Mouse (Mus musculus) neutrophil, adult 5-6 weeks (primary cell): Measurements from ENCODE around the gene Myt1. TPM values are rescaled to one million over a fixed set of nuclear protein-coding genes. Genes with fewer than 3 reads are reported as not detected.
A peak's percentile ranks its signal among the peaks of the same experiment; 100 is the strongest.
"Not testable (repeated sequence)": the region's sequence is repeated elsewhere in the genome, so short reads cannot be mapped to it uniquely, and the experiment has no call there.

ENCODE experiments used
- ATAC-seq: fragments of 151-379, 151-347 bp; 2 replicates; pipeline ENCODE4 v1.8.0; 2017; ENCODE audit warnings: mild to moderate bottlenecking, moderate TSS enrichment; ENCODE audit not compliant: insufficient number of reproducible peaks, poor library complexity, low FRiP score, severe bottlenecking; ENCODE audit errors: extremely low read depth
- total RNA-seq: library from RNA; stranded (forward); fragments of 200-1000 nt; gene quantifications from 2 replicates; pipeline ENCODE4 v1.2.3, GENCODE M21; 2017

Myt1 gene
- total RNA-seq, 1 experiment from 2014 or later: 0.58 TPM

DNA sequence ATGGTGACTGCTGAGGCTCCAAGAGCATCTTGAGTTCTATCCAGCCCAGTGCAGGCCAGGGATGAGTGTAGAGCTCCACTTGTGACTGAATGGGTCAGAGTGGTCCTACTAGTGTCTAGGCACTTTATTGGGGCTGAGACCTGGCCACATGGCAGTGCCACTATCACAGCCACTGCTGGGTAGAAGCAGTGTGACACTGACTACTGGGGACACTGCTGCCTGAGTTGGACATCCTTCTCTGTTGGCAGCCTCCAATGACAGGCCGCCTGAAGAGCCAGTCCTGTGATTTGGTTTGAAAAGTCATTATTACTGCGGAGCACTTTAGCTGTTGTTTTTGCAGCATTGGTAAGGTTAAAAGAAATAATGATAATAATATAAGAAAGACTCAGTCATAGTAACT, 10.1 kb downstream of the Myt1 start:
- ATAC-seq: no peak

GRCm38 (mm10) chr2:181775786-181776185, 12.7 kb downstream of the Myt1 start:
- ATAC-seq: no peak

DNA sequence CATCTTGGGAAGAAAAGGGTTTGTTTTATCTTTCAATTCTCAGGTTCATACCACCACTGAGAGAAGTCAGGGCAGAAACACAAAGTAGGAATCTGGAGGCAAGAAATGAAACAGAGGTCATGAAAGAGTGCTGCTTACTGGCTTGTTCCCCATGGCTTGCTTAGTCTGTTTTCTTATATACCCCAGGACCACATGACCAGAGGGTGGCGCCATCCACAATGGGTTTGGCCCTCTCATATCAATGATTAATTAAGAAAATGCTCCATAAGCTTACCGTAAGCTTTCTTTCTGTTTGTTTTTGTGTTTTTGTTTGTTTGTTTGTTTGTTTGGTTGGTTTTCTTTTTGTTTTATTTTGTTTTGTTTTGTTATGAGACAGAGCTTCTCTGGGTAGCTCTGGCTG, 14.6 kb downstream of the Myt1 start:
- ATAC-seq: no peak

DNA sequence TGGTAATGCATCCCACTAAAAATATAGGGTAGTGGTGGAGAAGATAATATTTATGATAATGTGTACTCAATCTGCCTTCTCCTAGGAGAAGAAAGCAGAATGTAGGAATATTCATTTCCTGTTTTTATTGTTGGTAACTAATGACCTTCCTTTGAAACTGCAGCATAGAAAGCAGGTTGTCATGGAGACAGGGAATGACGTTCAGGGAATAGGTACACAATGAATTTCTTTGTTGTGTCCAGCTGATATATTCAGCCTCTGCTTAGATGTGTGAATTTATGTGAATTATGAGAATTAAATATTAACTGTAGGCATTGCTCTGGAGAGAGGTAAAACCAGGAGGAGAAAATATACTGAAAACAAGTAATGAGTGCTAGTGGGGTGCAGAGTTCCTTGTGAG, 18.3 kb downstream of the Myt1 start:
- no peak for ATAC-seq

DNA sequence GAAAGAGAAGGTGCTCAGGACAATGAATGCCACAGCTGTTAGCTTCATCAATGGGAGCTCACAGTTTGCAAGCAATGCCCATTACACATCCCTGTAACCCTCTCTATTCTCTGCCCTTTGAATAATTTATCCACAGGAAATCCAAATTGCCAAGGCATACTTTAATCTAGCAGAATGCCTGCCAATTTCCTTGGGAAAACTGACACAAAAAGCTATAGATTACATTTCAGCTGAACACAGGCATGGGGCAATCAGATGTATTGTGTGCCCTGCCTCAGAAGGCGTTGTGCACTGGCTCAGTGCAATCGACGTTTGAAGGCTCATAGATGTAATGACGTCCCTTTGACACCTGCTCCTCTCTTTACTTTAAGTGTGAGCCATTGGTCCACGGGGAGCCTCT, 24.7 kb downstream of the Myt1 start:
- no peak for ATAC-seq

- no peak for ATAC-seq
Measured at GRCm38 (mm10) chr2:181789396-181789795, 26.3 kb downstream of the Myt1 start.

DNA sequence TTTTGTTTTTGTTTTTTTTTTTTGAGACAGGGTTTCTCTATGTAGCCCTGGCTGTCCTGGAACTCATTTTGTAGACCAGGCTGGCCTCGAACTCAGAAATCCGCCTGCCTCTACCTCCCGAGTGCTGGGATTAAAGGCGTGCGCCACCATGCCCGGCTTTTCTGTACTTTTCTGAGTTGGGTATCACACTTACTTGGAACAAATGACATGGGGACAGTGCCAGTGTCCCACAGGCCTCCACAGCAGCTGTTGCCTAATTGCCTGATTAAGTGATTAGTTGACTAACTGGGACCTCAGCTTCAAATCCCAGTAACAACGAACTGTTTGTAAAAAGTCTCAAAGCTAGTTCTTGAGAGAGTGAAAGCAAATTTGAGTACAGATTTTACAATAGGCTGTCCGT, 30.1 kb downstream of the Myt1 start:
- ATAC-seq: not testable (repeated sequence)

DNA sequence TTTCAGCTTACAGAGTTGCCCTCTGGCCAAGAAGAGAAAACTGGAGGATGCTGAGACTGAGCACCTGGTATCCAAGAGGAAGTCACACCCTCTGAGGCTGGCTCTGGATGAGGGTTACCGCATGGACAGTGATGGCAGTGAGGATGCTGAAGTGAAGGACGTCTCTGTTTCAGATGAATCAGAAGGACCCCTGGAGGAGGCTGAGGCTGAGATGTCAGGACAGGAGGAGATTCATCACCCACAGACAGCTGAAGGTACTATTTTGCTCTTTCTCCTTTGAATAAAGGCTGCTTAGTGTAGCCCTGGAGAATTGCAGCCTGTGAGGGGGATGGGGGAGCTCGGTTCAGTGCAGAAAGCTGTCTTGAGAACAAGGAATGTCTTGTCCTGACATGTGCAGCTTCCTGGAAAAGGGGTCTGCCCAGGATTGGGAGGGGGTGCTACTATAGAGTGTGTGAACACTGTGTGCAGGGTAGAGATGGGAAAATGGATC, 32.6 kb downstream of the Myt1 start:
- no peak for ATAC-seq

DNA sequence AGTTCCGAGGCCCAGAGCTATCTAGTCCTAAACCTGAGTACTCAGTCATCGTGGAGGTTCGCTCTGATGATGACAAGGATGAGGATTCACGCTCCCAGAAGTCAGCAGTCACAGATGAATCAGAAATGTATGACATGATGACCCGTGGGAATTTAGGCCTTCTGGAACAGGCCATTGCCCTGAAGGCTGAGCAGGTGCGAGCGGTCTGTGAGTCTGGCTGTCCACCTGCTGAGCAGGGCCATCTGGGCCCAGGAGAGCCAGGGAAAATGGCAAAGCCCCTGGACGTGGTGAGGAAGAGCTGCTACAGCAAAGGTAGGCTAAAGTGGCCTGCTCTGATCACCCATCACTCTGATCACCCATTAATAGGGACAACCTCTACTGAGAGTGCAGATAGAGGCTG, 34.5 kb downstream of the Myt1 start:
- no peak for ATAC-seq

DNA sequence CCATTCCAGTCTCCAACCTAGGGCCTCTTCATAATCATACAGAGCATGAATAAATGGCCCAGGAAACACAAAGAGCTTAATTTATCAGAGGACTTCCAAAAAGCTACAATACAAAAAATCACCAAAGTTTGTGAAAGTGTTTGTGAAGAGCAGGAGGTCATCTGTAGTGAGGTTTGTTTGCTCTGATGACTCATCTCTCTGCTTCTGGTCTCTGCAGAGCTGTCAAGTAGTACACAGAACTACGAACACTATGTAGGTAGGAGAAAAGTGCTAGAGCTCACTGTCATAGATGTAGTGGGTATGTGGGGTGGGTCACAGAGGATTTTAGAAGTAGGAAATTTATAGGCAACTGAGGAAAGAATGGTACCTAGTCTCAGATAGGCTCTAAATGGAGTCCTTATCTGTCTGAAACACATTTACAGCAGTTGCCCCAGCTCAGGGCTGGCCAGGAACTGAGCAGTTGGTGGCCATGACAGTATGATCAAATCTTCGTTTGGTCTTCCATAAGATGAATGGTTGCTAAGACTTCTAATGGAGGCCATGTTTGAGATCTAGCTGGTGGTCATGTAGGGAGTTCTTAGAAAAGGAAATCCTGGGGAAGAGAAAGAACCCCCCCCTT, 66.0 kb downstream of the Myt1 start:
- no peak for ATAC-seq

- ATAC-seq: no peak
Measured at GRCm38 (mm10) chr2:181832745-181833144, 69.6 kb downstream of the Myt1 start.

- ATAC-seq: peak; percentile 95
Measured at GRCm38 (mm10) chr2:181837372-181838292, 74.5 kb downstream of the Myt1 start, which contains the start of gene Pcmtd2. Pcmtd2 (plus strand) TSS chr2:181837854.

- ATAC-seq: no peak
Measured at GRCm38 (mm10) chr2:181838293-181838680, 75.2 kb downstream of the Myt1 start.

DNA sequence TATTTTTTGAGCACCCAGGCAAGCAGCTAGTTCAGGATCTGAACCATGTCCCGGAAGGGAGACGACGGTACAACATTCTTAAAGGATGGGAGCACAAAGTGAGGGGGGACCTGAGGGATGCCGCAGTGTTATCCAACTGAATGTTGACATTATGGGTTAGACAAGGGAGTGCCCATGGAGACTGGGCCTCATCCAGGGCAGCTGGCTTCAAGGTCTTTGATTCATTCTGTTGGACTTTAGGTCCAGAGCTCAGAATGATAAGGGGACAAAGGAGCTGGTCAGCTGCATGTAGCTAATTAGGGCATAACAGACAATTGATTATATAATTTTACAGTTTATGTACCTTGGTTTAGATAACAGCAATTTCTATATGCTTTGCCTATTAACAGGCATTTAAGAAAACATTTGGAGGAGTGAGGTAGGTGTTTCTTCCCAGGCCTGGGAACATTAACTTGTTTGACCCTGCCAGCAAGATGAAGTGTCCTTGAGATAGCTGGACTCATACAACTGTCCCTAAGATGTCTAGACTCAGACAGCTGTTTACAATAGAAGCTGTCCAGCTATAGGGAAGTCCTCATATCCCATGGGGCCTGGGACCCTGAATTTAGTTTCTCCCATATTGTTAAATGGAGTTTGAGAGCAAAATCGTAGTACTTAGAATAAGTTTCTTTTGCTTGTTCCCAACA, 82.7 kb downstream of the Myt1 start:
- no peak for ATAC-seq

DNA sequence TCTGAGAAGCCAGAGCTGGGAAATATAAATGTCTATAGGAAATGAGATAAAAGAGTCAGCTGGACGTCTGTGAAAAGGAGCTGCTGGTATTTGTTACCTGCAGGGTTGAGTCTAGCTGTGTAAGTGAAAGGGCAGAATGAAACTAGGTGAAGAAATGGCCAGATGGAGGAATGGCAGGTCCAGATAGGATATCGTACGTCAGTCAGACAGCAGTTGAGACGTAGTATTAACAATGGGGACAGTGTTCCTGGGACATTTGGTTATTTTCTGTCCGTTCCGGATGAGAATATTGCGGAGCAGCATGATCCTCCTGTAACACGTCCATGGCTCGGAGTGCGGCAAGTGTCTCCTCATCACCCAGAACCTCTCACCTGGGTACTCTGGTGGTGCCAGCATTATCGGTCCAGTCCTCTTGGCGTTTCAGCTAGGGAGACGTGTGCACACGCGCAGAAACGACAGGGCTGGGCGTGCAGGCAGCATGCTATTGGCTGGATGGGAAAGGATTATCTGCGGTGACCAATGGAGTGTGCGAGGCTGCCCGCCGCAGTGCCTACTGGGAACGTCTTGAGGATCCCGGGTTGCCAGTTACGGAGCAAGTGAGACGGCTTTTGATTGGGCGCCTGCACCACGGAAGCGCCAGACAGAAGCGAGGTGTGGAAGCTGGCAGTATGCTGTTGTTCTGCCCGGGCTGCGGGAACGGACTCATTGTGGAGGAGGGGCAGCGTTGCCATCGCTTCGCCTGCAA, 100.8 kb downstream of the Myt1 start, which contains the start of gene Polr3k:
TSS of gene Polr3k (plus strand) at position 547 of the 745 bp plus-strand sequence.
- ATAC-seq: peak; percentile 99

GRCm38 (mm10) chr2:181864536-181864860, 101.4 kb downstream of the Myt1 start:
- ATAC-seq: no peak

DNA sequence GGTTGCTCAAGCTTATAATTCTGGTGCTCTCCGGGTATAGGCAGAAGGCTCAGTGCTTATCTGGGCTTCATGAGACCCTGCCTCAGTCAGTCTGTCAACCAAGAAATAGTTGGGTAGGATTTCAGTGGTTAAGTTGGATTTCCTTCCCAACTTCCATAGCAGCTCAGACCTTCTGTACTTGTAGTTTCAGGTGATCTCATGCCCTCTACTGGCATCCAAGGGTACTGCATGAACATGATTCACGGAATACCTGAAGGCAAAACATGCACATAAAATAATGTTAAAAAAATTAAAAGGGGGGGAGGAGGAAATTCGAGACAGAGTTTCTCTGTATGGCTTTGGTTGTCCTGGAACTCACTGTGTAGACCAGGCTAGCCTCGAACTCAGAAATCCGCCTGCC, 103.8 kb downstream of the Myt1 start:
- ATAC-seq: no peak; the same call in 1 of the 2 replicates

DNA sequence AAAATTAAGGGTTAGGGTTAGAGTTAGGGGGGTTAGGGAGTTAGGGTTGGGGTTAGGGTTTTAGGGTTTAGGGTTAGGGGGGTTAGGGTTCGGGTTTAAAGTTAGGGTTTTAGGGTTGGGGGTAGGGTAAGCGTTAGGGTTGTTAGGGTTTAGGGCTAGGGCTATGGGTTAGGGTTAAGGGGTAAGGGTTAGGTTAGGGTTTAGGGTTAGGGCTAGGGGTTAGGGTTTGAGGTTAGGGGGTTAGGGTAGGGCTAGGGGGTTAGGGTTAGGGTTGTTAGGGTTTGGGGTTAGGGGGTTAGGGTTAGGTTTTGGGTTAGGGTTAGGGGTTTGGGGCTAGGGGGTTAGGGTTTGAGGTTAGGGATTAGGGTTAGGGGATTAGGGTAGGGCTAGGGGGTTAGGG, 107.9 kb downstream of the Myt1 start:
- ATAC-seq: no peak
